ENCODE assay signal across 14 mouse cellular contexts in genomic region chr7:97084181-97084580, GRCm38 (mm10). TPM values are rescaled to one million over a fixed set of nuclear protein-coding genes. Genes with fewer than 3 reads are reported as not detected.
DNase-seq lines count a peak whose midpoint lies in the region; ATAC-seq lines count a peak whose summit lies in the region.
"Had no signal": no experiment of that assay in that cellular context is flagged by ENCODE, and none has a peak within 500 bp of the region (broad histone marks: within the 10 kb centered on the region; RNA-seq: fewer than 3 reads in every experiment).

No protein-coding gene starts in this region.

- no peaks in the 10 kb centered on the region for H3K36me3 ChIP-seq in kidney, embryonic 15.5 days
- peaks cover 1% of the 10 kb centered on the region; the same call in 1 of the 2 replicates for H3K36me3 ChIP-seq in heart, embryonic 13.5 days
- H3K36me3 ChIP-seq in hindbrain, embryonic 12.5 days: no peaks in the 10 kb centered on the region
- H3K36me3 ChIP-seq: embryonic facial prominence, embryonic 12.5 days had no signal

- no peak for DNase-seq in kidney, adult 18-20 months
- peak; percentile 50 for DNase-seq in Muller cell, postnatal 12 days (ENCODE audit: inconsistent ontology term)
- DNase-seq in lung, postnatal 10 days: peak; percentile 76
- no peak for DNase-seq in spleen, postnatal 10 days (ENCODE audit: low spot score in 2 of 2)
- DNase-seq: cerebellum, adult 9-11 months; gastrocnemius, postnatal 10 days; midbrain, embryonic 14.5 days had no signal

- H3K27me3 ChIP-seq in kidney, embryonic 15.5 days: no peaks in the 10 kb centered on the region
- H3K27me3 ChIP-seq in heart, embryonic 13.5 days (replicated peaks): no peaks in the 10 kb centered on the region
- H3K27me3 ChIP-seq in hindbrain, embryonic 12.5 days: no peaks in the 10 kb centered on the region
- H3K27me3 ChIP-seq: embryonic facial prominence, embryonic 12.5 days; forebrain, embryonic 13.5 days had no signal

- peak overlapping the region; percentile 96 for H3K27ac ChIP-seq in kidney, embryonic 15.5 days
- H3K27ac ChIP-seq in heart, embryonic 13.5 days (replicated peaks): peak overlapping the region; percentile 95; the same call in 1 of the 2 replicates
- no peak overlapping the region for H3K27ac ChIP-seq in hindbrain, embryonic 12.5 days
- H3K27ac ChIP-seq: embryonic facial prominence, embryonic 12.5 days; forebrain, embryonic 13.5 days had no signal

- peak overlapping the region; percentile 12; the same call in 1 of the 2 replicates for H3K4me2 ChIP-seq in kidney, embryonic 15.5 days
- H3K4me2 ChIP-seq in heart, embryonic 13.5 days: 0 out of 2 replicates have a peak overlapping the region, but pooled peaks have one; percentile 85
- no peak overlapping the region for H3K4me2 ChIP-seq in hindbrain, embryonic 12.5 days (replicated peaks)
- H3K4me2 ChIP-seq: liver, embryonic 11.5 days had no signal

- 79% methylated on average over 1 of the region's 1 CpGs for WGBS in kidney, embryonic 15.5 days
- WGBS in heart, embryonic 13.5 days: 90% methylated on average over 1 of the region's 1 CpGs
- 97% methylated on average over 1 of the region's 1 CpGs for WGBS in hindbrain, embryonic 12.5 days

- H3K4me1 ChIP-seq in kidney, embryonic 15.5 days: peaks cover 46% of the 10 kb centered on the region
- peaks cover 27% of the 10 kb centered on the region for H3K4me1 ChIP-seq in heart, embryonic 13.5 days
- peaks cover 12% of the 10 kb centered on the region for H3K4me1 ChIP-seq in hindbrain, embryonic 12.5 days

- no peak overlapping the region for H3K4me3 ChIP-seq in kidney, embryonic 15.5 days (replicated peaks)
- H3K4me3 ChIP-seq in heart, embryonic 13.5 days: no peak overlapping the region
- H3K4me3 ChIP-seq in hindbrain, embryonic 12.5 days: no peak overlapping the region
- H3K4me3 ChIP-seq: embryonic facial prominence, embryonic 12.5 days; forebrain, embryonic 13.5 days had no signal

- no peak for ATAC-seq in kidney, embryonic 15.5 days (replicated peaks; ENCODE audit: low FRiP score)
- no peak for ATAC-seq in heart, embryonic 13.5 days (ENCODE audit: extremely low read depth, insufficient number of reproducible peaks, low FRiP score, low TSS enrichment)
- no peak for ATAC-seq in hindbrain, embryonic 12.5 days (ENCODE audit: low FRiP score)
- ATAC-seq: forebrain, embryonic 13.5 days; hindbrain, embryonic 16.5 days had no signal

- no peak overlapping the region for H3K9ac ChIP-seq in kidney, embryonic 15.5 days
- peak overlapping the region; percentile 3; the same call in 1 of the 2 replicates for H3K9ac ChIP-seq in heart, embryonic 13.5 days
- H3K9ac ChIP-seq in hindbrain, embryonic 12.5 days: no peak overlapping the region
- H3K9ac ChIP-seq: embryonic facial prominence, embryonic 12.5 days; forebrain, embryonic 13.5 days had no signal

- no peaks in the 10 kb centered on the region for H3K9me3 ChIP-seq in kidney, embryonic 15.5 days (replicated peaks)
- no peaks in the 10 kb centered on the region for H3K9me3 ChIP-seq in heart, embryonic 13.5 days
- no peaks in the 10 kb centered on the region for H3K9me3 ChIP-seq in hindbrain, embryonic 12.5 days (replicated peaks)
- H3K9me3 ChIP-seq: embryonic facial prominence, embryonic 12.5 days; forebrain, embryonic 13.5 days had no signal

RNA-seq across cellular contexts. Expression of gene Gab2, which starts 2.8 kb away (rescaled TPM):
- 13.1 and 14.5 TPM in 2 replicates for polyA plus RNA-seq in kidney, embryonic 15.5 days (2015; fragmentation: Nextera tagmentation; extraction: Ambion mirVana)
- polyA plus RNA-seq in heart, embryonic 13.5 days (2015; fragmentation: Nextera tagmentation; extraction: Ambion mirVana): 7.1 and 7.4 TPM in 2 replicates
- 16.1 and 16.4 TPM in 2 replicates for polyA plus RNA-seq in hindbrain, embryonic 12.5 days (2016; fragmentation: Nextera tagmentation; extraction: Ambion mirVana)

Comparison
In these comparisons a context has a peak if more than half of its experiments do, and no peak if none do; other contexts are left out.
1. DNase-seq: peak in Muller cell, postnatal 12 days (single experiment) and lung, postnatal 10 days (single experiment); none in kidney, adult 18-20 months (single experiment) and spleen, postnatal 10 days (0 of 2).